Mouse (Mus musculus) myocyte (in vitro differentiated cells): ENCODE data around the gene Ddx54.

Experiments
- POLR2A ChIP-seq: IDR thresholded peaks from one replicate; pipeline ENCODE4 v1.6.1; 2011; ENCODE audit warnings: low read depth, mild to moderate bottlenecking, control low read depth, moderate library complexity; ENCODE audit not compliant: insufficient read length
- POLR2AphosphoS2 ChIP-seq: IDR thresholded peaks from one replicate; pipeline ENCODE4 v1.6.1; 2011; ENCODE audit warnings: low read depth, control low read depth; ENCODE audit not compliant: insufficient read length
- SRF ChIP-seq: IDR thresholded peaks from one replicate; pipeline ENCODE4 v1.6.1; 2011; ENCODE audit warnings: low read depth; ENCODE audit not compliant: control insufficient read depth, insufficient read length
- TCF12 ChIP-seq: IDR thresholded peaks from one replicate; pipeline ENCODE4 v1.6.1; 2011; ENCODE audit warnings: mild to moderate bottlenecking, control low read depth; ENCODE audit not compliant: poor library complexity, insufficient read depth, severe bottlenecking

DNA sequence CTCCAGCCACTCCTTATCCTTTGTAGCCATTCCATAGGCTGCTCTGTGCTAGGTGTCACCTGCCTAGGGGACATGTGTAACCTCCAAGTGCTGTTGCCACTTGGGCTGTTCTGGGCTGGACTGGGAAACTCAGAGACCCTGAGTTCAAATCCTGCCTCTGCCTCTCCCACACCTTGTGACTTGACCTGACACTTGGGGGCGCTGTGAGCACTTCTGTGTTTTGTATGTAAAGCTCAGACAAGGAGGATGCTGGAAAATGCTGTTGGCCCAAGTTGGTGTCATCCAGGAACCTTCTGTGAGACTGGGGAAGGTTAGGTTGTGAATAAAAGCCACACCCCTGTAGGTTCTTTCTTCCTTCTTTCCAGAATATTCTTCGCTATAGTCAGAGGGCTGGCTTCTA, 52.3 kb downstream of the Ddx54 start:
- TF ChIP-seq TCF12, result no peak
- TF ChIP-seq POLR2AphosphoS2, result no peak
- TF ChIP-seq POLR2A, result no peak
- no peak for TF ChIP-seq SRF
